Mouse (Mus musculus) kidney, embryonic 16.5 days (tissue): ENCODE data around the gene Cyb5rl. TPM values are rescaled to one million over a fixed set of nuclear protein-coding genes. Genes with fewer than 3 reads are reported as not detected.

Source experiments
- ATAC-seq: fragments of 200-750 bp; cut with Nextera tagmentation; 2 replicates; pipeline ENCODE4 v1.8.0; 2017; ENCODE audit warnings: moderate TSS enrichment; ENCODE audit not compliant: low FRiP score, low TSS enrichment
- H3K27ac ChIP-seq: fragments of 300-500 bp; sonication (generic); 2 replicates; pipeline ENCODE4 v1.5.1; 2014; ENCODE audit warnings: low read length
- H3K27me3 ChIP-seq: fragments of 300-500 bp; sonication (generic); 2 replicates; pipeline ENCODE4 v1.6.1; 2014; ENCODE audit warnings: low read length, control low read depth, mixed read lengths; ENCODE audit not compliant: insufficient read depth
- H3K36me3 ChIP-seq: fragments of 300-500 bp; sonication (generic); 2 replicates; pipeline ENCODE4 v1.6.1; 2014; ENCODE audit warnings: low read length, control low read depth, mixed read lengths; ENCODE audit not compliant: insufficient read depth
- H3K4me1 ChIP-seq: fragments of 300-500 bp; sonication (generic); 2 replicates; pipeline ENCODE4 v1.6.1; 2014; ENCODE audit warnings: low read length, control low read depth, mixed read lengths; ENCODE audit not compliant: insufficient read depth
- H3K4me2 ChIP-seq: fragments of 300-500 bp; sonication (generic); replicated peaks from 2 replicates; pipeline ENCODE4 v1.6.1; 2014; ENCODE audit warnings: low read depth, low read length
- H3K4me3 ChIP-seq: fragments of 300-500 bp; sonication (generic); 2 replicates; pipeline ENCODE4 v1.5.1; 2014; ENCODE audit warnings: mild to moderate bottlenecking, low read length
- H3K9ac ChIP-seq: fragments of 300-500 bp; sonication (generic); replicated peaks from 2 replicates; pipeline ENCODE4 v1.6.1; 2014; ENCODE audit warnings: low read length
- H3K9me3 ChIP-seq: fragments of 300-500 bp; sonication (generic); 2 replicates; pipeline ENCODE4 v1.6.1; 2016; ENCODE audit warnings: low read length, control low read depth
- WGBS: fragments of 180-500 bp; shearing (Covaris S2); extraction: QIAGEN DNeasy Blood & Tissue Kit; methylation state at CpG from one replicate; pipeline ENCODE4 v1.1.7; 2014; 5-methylcytosine and 5-hydroxymethylcytosine counted together
- polyA plus RNA-seq: library from polyadenylated mRNA; unstranded; fragments of >200 nt; fragmentation: Nextera tagmentation; extraction: Ambion mirVana; gene quantifications from 2 replicates; pipeline ENCODE4 v1.2.1, GENCODE M21; 2015

Cyb5rl gene
- polyA plus RNA-seq, 1 experiment from 2014 or later, result 13.4 TPM

- no peak for ATAC-seq
- H3K27me3 ChIP-seq, result no peaks in the 10 kb centered on the region
- peaks cover 67% of the 10 kb centered on the region for H3K36me3 ChIP-seq
Observed at GRCm38 (mm10) chr4:107036985-107037384, 29.8 kb upstream of the Cyb5rl start.

GRCm38 (mm10) chr4:107038303-107038702 is 28.5 kb upstream of the Cyb5rl start:
- Histone ChIP-seq H3K27ac (no peak overlapping the region), H3K9ac (no peak overlapping the region), H3K4me1 (no peaks in the 10 kb centered on the region), H3K36me3 (peaks cover 63% of the 10 kb centered on the region), H3K9me3 (no peaks in the 10 kb centered on the region), H3K27me3 (no peaks in the 10 kb centered on the region), H3K4me3 (no peak overlapping the region), H3K4me2 (no peak overlapping the region)
- no peak for ATAC-seq
- 84% methylated on average over 4 of the region's 4 CpGs for WGBS

More at GRCm38 (mm10) chr4:107036985-107037384, 29.8 kb upstream of the Cyb5rl start:
- no peaks in the 10 kb centered on the region for H3K9me3 ChIP-seq
- 95% methylated on average over 2 of the region's 2 CpGs for whole genome bisulfite sequencing
- H3K4me2 ChIP-seq, result no peak overlapping the region
- no peak overlapping the region for H3K27ac ChIP-seq
- H3K4me3 ChIP-seq, result no peak overlapping the region
- no peak overlapping the region for H3K9ac ChIP-seq
- no peaks in the 10 kb centered on the region for H3K4me1 ChIP-seq

GRCm38 (mm10) chr4:107039270-107039669 is 27.5 kb upstream of the Cyb5rl start:
- Histone ChIP-seq H3K4me1 (no peaks in the 10 kb centered on the region), H3K9ac (no peak overlapping the region), H3K9me3 (no peaks in the 10 kb centered on the region), H3K27ac (no peak overlapping the region), H3K36me3 (peaks cover 61% of the 10 kb centered on the region), H3K4me3 (no peak overlapping the region), H3K27me3 (no peaks in the 10 kb centered on the region), H3K4me2 (no peak overlapping the region)
- no peak for ATAC-seq
- WGBS, result 78% methylated on average over 8 of the region's 8 CpGs

GRCm38 (mm10) chr4:107042304-107042703 is 24.5 kb upstream of the Cyb5rl start:
- H3K36me3 ChIP-seq, result peaks cover 56% of the 10 kb centered on the region
- no peaks in the 10 kb centered on the region for H3K4me1 ChIP-seq
- no peak overlapping the region for H3K9ac ChIP-seq
- H3K9me3 ChIP-seq, result no peaks in the 10 kb centered on the region
- H3K4me2 ChIP-seq, result no peak overlapping the region
- no peak for ATAC-seq
- H3K27me3 ChIP-seq, result no peaks in the 10 kb centered on the region
- no peak overlapping the region for H3K27ac ChIP-seq
- no peak overlapping the region for H3K4me3 ChIP-seq
- WGBS, result 91% methylated on average over 6 of the region's 6 CpGs

GRCm38 (mm10) chr4:107045188-107045587 is 21.6 kb upstream of the Cyb5rl start:
- H3K4me1 ChIP-seq, result no peaks in the 10 kb centered on the region
- H3K9ac ChIP-seq, result no peak overlapping the region
- no peak overlapping the region for H3K27ac ChIP-seq
- no peak overlapping the region for H3K4me2 ChIP-seq
- H3K9me3 ChIP-seq, result no peaks in the 10 kb centered on the region
- no peak overlapping the region for H3K4me3 ChIP-seq
- no peak for ATAC-seq
- H3K36me3 ChIP-seq, result peaks cover 52% of the 10 kb centered on the region
- WGBS, result 98% methylated on average over 13 of the region's 13 CpGs
- H3K27me3 ChIP-seq, result no peaks in the 10 kb centered on the region

- Histone ChIP-seq H3K4me2 (no peak overlapping the region), H3K27me3 (no peaks in the 10 kb centered on the region), H3K4me3 (no peak overlapping the region), H3K9ac (no peak overlapping the region), H3K36me3 (peaks cover 31% of the 10 kb centered on the region), H3K9me3 (no peaks in the 10 kb centered on the region), H3K4me1 (no peaks in the 10 kb centered on the region), H3K27ac (no peak overlapping the region)
- 82% methylated on average over 5 of the region's 5 CpGs for WGBS
- ATAC-seq, result no peak
Observed at GRCm38 (mm10) chr4:107047806-107048205, 19.0 kb upstream of the Cyb5rl start.

- Histone ChIP-seq H3K27ac (no peak overlapping the region), H3K36me3 (peaks cover 26% of the 10 kb centered on the region), H3K4me1 (no peaks in the 10 kb centered on the region), H3K4me3 (no peak overlapping the region), H3K27me3 (no peaks in the 10 kb centered on the region), H3K9me3 (no peaks in the 10 kb centered on the region), H3K9ac (no peak overlapping the region), H3K4me2 (no peak overlapping the region)
- no peak for ATAC-seq
- 93% methylated on average over 11 of the region's 11 CpGs for WGBS
Observed at GRCm38 (mm10) chr4:107048568-107049162, 18.1 kb upstream of the Cyb5rl start.

- Histone ChIP-seq H3K9me3 (no peaks in the 10 kb centered on the region), H3K27ac (no peak overlapping the region), H3K4me1 (no peaks in the 10 kb centered on the region), H3K36me3 (peaks cover 23% of the 10 kb centered on the region), H3K4me3 (no peak overlapping the region), H3K27me3 (no peaks in the 10 kb centered on the region), H3K9ac (no peak overlapping the region), H3K4me2 (no peak overlapping the region)
- 61% methylated on average over 4 of the region's 4 CpGs for WGBS
- no peak for ATAC-seq
Observed at GRCm38 (mm10) chr4:107051889-107052288, 14.9 kb upstream of the Cyb5rl start.

GRCm38 (mm10) chr4:107052962-107053553 is 13.7 kb upstream of the Cyb5rl start:
- no peak overlapping the region for H3K4me3 ChIP-seq
- no peak overlapping the region for H3K9ac ChIP-seq
- H3K36me3 ChIP-seq, result peaks cover 25% of the 10 kb centered on the region
- no peaks in the 10 kb centered on the region for H3K9me3 ChIP-seq
- H3K27ac ChIP-seq, result no peak overlapping the region
- H3K27me3 ChIP-seq, result no peaks in the 10 kb centered on the region
- H3K4me2 ChIP-seq, result no peak overlapping the region
- WGBS, result 53% methylated on average over 5 of the region's 5 CpGs
- ATAC-seq, result no peak
- no peaks in the 10 kb centered on the region for H3K4me1 ChIP-seq

- H3K27ac ChIP-seq, result no peak overlapping the region
- H3K4me1 ChIP-seq, result no peaks in the 10 kb centered on the region
- H3K4me3 ChIP-seq, result no peak overlapping the region
- ATAC-seq, result no peak
- H3K9ac ChIP-seq, result no peak overlapping the region
- H3K36me3 ChIP-seq, result peaks cover 45% of the 10 kb centered on the region
- no peak overlapping the region for H3K4me2 ChIP-seq
- WGBS, result 67% methylated on average over 3 of the region's 3 CpGs
- H3K27me3 ChIP-seq, result no peaks in the 10 kb centered on the region
- no peaks in the 10 kb centered on the region for H3K9me3 ChIP-seq
Observed at GRCm38 (mm10) chr4:107056088-107056487, 10.7 kb upstream of the Cyb5rl start.
